Mouse (Mus musculus) thymus, adult 2 months (tissue): Measurements from ENCODE around the gene Tmem223.

Source experiments
- CTCF ChIP-seq: fragments of 200-500 bp; IDR thresholded peaks from 2 replicates; pipeline ENCODE4 v1.5.1; 2012; ENCODE audit warnings: mild to moderate bottlenecking, control low read depth, low read length, moderate library complexity, borderline replicate concordance; ENCODE audit not compliant: control insufficient read depth, poor library complexity, insufficient read depth; ENCODE audit errors: extremely low read depth
- POLR2A ChIP-seq: fragments of 200-500 bp; IDR thresholded peaks from 2 replicates; pipeline ENCODE4 v1.6.1; 2012; ENCODE audit warnings: mild to moderate bottlenecking, low read length, control low read depth, moderate library complexity; ENCODE audit not compliant: control insufficient read depth, poor library complexity, insufficient read depth; ENCODE audit errors: extremely low read depth

DNA sequence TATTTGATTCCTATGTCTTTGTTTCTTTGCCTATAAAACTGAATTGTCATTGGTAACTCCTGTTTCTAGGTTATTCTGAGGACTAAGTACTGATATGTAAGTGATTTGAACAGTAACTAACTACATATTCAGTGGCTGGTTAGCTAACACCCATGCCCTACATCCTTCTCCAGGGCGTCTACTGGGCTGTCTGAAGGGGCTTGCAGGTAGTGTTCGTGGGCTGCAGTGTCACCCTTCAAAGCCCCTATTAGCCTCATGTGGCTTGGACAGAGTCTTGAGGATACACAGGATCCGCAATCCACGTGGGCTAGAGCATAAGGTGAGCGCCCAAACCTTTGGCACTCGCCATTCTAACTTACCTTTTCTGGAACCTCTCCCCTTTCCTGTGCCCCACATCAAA is 31.1 kb upstream of the Tmem223 start:
- TF ChIP-seq CTCF = no peak
- TF ChIP-seq POLR2A = no peak
